Mouse (Mus musculus) right cerebral cortex, adult 18-20 months (tissue): Measurements from ENCODE around the gene Gm9837.

Source experiments
- DNase-seq: peaks from one replicate; pipeline ENCODE4 v3.0.0; 2022; ENCODE audit warnings: mixed read lengths

Gene Gm9837

GRCm38 (mm10) chr11:53425251-53425650, 45.0 kb downstream of the Gm9837 start:
- DNase-seq, result no peak

GRCm38 (mm10) chr11:53424826-53425225, 45.5 kb downstream of the Gm9837 start:
- DNase-seq, result no peak

GRCm38 (mm10) chr11:53423036-53423435, 47.2 kb downstream of the Gm9837 start, which contains the start of gene Leap2:
TSS of gene Leap2 (minus strand) at chr11:53423170.
- DNase-seq, result no peak
